Mouse (Mus musculus): ENCODE measurements around the gene Hsdl1.

Gene Hsdl1

DNA sequence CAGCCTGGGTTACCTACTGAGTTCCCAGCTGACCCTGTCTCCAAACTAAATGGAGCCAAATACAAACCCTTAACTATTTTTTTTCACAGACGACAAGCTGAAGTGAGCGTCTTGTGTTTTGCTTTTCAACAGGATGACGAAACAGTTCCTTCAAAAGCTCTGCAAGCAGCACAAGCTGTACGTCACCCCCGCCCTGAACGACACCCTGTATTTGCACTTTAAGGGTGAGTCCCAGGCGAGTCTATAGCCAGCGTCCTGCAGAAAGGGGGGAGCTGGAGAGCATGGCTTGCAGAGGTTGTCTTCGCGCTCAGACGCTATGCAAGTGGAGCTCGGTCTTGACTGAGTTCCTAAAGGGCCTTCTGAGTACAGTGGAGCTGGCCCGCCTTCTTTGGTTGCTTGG is 4.1 kb upstream of the Hsdl1 start:
- no peak for DNase-seq (ENCODE audit: low spot score)

DNA sequence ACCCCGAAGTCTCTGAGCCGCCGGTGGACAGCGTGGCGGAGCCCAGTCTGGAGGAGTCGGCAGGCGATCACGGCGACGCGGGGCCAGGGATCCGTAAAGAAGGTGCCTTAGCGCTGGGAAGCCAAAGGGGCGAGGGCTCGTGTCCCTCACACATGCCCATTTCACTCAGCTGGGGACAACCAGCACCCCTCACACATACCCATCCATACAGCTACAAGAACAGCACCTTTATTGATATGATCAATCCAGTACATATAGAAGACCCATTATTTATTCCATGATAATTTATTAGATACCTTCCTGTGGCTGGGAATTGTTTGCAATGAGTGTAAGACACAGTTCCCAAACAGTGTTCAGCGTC is 363 bp upstream of the Hsdl1 start:
- DNase-seq (ENCODE audit: low spot score) = no peak

DNA sequence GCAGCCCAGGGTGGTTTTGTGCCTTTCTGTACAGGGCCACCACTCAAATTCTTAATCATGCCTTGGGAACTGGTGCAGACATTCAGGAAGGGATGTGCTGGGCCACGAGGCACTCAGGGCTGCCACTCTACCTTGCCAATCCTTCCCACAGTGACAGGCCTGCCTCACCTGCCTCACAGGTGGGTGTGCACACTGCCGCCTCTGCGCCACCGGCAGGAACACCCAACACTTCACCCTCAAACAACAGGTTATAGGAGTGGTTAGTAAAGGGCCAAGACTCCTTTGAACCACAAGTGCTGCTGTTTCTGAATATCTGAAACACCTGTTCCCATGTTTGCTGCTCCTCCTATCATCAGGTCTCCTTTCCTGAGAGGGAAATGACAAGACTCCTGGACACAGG is 2.6 kb downstream of the Hsdl1 start:
- no peak for DNase-seq (ENCODE audit: low spot score)

DNA sequence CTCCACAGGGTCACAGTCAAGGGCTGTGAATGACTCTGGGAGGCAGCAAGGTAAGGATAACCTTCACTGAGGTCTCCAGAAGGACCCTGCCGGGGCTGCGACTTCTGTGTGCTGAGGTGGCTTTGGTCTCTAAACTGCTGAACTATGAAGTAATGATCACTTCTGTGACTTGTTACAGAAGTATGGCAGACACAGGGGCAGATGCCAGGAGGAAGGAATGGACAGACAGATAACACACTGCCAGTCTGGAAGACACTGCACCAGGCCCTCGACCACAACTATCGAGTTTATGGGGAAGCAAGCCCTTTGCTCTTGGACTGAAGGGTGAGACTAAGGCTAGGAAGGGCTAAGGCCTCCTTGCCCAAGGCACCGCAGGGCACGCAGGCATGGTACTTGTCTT is 3.8 kb downstream of the Hsdl1 start:
- DNase-seq (ENCODE audit: low spot score) = no peak

DNA sequence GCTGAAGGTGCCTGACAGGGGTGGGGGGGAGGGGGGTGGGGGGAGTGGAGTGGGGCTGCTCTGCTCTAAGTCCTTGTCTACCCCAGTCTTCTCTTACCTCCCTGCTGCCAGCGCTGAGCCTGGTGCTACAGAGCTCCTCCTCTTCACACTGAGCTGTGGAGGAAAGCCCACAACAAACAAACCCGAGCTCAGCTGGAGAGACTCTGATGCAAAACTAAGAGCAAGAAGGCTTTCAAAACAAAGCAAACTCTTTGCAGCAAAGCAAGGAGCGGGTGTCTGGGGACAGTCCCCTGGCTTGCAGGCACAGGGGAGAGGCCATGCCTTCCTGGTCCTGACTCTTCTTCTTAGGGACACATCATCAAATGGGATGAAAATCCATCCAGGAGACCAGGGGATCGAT is 5.1 kb downstream of the Hsdl1 start:
- DNase-seq (ENCODE audit: low spot score) = no peak

DNA sequence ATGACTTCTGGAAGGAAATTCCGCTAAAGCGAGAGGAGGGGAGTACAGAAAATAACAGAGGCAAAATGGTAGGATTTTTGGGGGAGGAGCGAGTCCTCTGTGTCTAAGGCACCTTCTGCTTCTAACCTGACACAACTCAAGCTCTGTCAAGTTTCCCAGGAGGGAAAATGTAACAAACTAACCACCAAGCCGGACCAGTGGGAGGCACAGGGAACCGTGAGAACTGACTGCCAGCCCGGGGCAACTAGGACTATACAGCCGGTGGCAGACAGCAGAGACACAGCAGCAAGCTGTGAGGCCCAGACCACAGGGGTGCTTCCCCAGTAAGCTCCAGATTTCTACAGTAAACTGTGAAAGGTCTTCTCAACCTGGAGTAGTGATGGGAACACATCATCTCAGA is 6.0 kb downstream of the Hsdl1 start:
- no peak for DNase-seq (ENCODE audit: low spot score)

DNA sequence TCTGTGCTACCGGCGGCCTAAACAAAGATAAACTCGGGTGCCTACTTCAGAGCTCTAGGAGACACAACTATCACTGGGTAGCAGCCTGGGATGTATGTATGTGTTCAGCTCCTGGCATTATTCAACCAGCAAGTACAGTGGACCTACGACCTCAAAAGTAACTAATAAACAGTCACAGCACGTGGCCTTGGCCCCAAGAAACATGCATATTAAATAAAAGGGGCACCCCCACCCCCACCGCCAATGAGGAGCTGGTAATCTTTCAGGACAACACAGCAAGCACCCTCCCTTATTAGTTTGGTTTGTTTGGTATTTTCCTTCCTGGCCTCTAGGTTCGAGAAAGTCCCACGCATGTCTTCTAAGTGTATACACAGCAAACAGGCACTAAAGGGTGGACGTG is 6.7 kb downstream of the Hsdl1 start:
- DNase-seq (ENCODE audit: low spot score) = no peak

DNA sequence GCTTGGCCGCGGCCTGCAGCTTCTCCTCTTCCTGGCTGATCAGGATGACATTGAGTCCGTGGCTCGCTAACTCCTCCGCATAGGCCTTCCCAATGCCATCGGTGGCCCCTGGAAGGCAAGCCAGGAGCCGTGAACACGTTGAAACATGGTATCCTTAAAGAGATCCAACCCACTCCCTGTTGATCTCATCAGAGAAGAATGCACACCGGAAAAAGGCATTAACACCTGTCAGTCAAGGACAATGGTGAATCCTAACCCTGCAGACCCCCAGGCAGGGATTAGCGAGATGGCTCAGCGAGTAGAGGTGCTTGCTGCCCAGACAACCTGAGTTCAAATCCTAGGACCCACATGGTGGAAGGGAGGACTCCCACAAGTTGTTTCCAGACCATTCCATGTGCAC is 8.6 kb downstream of the Hsdl1 start:
- no peak for DNase-seq (ENCODE audit: low spot score)

DNA sequence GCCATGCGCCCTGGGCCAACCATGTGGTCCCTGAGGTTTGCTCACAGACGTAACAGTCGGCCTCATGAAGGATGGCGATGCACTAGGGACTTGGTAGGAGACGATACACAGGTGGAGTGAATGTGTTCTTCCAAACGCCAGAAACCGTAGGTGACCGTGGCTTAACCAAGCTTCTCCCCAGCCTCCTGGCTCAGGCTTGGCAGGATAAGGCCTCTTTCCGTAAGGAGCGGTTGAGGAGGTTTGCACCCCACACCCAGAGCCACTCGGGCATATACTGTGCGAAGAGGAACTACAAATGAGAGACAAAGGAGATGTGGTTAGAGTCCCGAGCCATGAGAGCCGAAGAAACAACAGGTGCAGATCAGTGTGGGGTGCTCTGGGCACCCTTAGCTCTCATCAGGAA is 11.1 kb downstream of the Hsdl1 start:
- DNase-seq (ENCODE audit: low spot score) = no peak

DNA sequence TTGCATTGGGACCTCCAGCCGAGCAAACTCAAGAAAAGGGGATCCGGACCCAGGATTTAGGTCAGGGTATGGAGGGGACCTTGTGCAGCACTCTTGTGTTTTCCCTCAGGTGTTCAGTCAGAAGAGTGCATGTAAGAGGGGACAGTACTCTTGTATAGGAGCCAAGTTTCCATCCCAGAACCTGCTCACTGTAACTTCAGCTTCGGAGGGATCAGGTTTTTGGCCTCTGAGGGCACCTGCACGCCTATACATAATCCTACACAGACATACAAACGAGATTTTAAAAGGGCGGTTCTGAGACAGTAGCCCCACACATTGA is 15.6 kb downstream of the Hsdl1 start:
- no peak for DNase-seq (ENCODE audit: low spot score)

DNA sequence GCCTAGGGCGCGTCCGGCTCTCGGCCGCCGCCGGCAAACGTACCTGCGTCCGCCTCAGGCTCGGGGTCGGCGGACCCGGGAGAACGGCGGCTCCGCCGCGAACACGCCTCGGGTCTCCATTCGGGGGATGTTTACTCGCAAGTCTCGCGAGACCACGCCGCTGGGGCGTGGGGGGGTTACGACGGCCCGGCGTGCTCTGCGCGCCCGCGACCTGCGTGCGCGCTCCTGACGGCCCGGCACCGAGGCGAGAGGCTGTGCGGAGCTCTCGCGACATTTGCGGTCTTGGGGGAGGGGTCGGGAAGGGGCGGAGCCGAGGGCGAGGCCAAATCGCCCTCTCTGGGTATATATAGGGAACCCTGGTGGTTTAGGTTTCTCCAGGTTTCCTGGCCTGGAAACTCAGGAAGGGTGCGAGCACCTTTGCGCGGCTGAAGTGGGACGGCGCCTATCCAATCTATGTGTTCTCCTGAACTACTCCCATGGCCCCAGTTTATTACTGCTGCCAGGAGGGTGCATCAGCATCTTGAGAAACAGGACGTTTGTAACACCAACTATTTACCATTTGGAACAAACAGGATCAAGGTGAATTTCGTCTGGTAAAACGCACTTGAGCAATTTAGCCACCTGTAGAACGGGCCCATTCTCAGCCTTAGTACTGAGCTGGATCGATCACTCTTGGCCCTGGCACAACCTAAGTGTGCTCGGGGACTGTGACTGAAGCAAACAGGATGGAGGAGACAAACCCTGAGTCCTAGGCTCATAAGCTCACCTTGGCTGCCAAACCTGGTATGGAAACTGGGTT is 16.2 kb downstream of the Hsdl1 start, which contains the start of gene Mbtps1:
Gene Mbtps1, minus strand, starts transcription at position 133 of the 799 bp plus-strand sequence.
- peak; percentile 97 for DNase-seq (ENCODE audit: low spot score)

DNA sequence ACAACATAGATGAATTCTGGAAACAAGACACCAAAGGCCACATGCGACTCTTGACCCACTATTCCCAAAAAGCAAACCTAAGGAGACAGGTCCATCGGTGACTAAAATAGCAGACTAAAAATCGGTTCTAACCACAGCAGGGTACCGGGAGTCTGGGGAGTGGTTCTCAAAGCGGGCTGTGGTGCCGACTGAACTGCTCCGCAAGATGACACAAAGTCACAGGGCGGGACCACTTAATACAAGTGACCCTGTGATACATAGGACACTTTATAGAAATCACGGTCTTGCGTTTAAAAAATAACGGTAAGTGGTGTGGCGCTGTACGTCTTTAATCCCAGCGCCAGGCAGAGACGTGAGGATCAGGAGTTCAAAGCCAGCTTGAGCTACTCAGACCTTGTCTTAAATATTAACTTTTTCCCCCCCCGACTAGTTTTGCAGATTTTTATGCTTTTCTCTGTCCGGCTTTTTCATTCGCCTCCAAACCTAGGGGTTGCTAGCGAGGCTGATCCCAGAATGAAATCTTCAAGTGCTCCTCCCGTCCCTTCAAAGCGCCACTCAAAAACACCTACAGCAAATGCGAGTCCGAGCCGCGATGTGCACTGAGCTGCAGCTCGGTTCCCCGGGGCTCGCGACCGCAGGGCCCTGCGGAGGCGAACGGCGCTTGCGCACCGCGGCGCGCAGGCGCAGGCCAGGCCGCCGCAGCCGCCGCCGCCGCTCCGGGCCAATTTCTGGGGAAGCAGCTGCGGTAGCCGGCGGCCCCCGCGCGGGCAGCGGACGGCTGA is 17.0 kb downstream of the Hsdl1 start:
- peak; percentile 22 for DNase-seq (ENCODE audit: low spot score)

DNA sequence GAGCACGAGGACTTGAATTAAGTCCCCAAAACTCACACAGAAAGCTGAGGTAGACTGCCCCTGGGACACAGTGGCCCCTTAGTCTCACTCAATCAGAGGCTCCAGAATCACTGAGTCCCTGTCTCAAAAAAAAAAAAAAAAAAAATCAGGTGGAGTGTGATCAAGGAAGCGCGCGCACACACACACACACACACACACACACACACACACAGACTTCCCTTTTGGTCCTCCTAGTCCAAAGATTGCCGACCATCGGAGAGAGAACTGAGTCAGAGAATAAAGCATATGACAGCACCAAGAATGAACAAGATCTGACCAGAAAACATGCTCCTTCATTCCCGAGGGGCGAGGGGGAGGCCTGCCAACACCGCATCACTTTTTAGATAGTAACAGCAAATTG is 17.9 kb downstream of the Hsdl1 start:
- no peak for DNase-seq (ENCODE audit: low spot score)

DNA sequence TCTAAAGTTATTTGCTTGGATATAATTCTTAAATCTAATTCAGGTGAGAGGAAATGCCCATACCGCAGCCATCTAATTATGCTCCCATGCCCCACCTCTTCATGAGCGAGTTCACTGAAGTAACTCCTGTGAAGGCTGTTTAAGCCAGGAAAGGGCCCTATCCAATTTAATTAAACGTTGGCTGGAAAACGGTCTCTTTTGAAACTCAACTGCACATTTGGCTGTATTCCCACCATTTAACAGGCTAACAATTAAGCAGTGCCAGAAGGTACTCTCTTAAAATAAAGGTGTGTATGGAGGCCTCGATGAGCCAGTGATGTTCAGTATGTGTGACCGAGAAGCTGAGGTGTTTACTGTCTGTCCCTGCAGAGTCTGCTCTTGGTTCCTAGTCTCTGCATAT is 19.1 kb downstream of the Hsdl1 start:
- no peak for DNase-seq (ENCODE audit: low spot score)

DNA sequence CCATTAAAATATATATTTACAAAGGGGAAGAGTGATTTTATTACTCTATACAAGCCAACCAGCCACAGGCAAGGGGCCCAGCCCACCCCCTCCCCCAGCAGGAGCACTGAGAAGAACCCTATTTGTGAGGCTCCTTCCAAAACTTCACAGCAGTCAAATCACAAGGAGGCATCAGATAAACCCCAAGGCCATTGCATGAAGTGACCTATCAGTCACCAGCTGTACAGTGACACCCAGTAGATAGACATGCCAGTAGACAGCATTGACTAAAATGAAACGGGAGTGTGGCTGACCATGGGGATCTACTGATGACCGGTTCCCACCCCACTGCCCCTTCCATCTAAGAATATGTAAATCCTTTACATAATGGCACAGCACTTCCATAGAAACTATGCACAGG is 22.0 kb downstream of the Hsdl1 start:
- no peak for DNase-seq (ENCODE audit: low spot score)

DNA sequence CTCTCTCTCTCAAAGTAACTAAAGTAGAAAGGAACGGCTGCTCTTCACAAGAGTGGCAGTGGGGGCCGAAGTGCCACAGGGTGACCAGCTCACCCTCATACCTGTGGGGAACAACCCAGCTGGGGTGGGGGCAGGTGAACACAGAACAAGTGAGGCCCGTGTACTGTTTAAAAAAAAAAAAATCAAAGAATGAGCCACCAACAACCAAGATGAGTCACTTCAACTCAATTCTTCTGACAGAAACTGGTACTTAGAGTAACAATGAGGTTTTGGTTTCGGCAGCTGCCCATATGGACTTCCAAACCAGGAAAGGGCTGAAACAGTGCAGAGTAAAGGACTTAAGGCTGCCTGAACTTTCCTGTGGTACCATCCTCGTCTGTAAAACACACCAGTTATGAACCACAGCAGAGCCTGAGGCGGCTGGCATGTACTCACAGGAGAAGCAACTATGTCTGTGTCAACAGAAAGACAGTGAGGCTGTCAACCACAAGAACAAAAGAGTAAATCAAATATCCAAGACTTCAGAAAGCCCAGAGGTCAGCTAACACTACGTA is 26.3 kb downstream of the Hsdl1 start:
- no peak for DNase-seq (ENCODE audit: low spot score)

DNA sequence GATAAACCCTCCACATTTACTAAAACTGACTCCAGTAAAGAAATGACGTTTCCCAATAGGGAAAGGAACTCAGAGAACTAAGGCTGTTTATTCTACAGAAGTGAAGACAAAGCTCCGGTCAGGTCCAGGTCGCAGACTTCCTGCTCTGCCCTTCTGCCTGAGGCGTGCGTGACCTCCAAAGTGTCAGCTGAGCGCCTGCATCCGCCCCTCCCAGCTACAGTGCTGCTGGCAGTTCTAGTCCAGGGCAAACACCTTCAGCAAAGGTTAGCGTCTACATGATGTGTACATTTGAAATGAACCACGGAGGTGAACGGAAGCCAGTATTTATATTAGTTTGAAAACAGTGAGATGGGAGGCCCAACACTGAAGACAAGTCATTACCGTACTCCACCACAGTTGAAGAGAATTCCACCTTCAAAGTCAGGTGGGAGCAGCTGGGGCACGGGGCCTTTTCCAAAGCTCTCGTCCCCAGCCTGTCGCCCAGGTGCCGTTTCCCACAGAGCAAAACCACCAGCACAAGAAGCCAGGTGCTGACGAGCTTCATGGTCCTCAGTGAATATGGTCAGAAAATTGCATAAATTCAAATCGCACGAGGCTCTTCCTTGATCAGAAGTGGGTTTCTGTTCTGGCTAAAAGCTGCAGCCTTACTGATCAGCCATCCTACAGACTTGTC is 27.8 kb downstream of the Hsdl1 start:
- DNase-seq (ENCODE audit: low spot score) = no peak

DNA sequence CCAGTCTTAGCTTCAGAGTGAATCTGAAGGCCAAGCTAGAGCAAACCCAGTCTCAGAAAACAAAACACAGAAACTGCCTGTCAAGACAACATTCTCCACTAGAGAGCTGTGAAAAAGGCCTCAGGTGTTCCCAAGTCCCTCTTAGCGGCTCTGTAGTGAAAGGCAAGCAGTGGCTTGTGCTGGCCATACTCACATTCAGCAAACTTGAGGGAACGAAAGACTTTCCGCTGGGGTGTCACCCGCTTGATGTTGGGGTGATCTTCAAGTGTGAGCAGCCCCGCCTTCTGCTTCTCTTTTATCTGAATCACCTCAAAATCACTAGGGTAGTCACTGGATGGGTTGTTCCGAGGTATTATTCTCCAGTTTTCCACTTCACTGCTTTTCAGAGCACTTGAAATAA is 29.2 kb downstream of the Hsdl1 start:
- no peak for DNase-seq (ENCODE audit: low spot score)

DNA sequence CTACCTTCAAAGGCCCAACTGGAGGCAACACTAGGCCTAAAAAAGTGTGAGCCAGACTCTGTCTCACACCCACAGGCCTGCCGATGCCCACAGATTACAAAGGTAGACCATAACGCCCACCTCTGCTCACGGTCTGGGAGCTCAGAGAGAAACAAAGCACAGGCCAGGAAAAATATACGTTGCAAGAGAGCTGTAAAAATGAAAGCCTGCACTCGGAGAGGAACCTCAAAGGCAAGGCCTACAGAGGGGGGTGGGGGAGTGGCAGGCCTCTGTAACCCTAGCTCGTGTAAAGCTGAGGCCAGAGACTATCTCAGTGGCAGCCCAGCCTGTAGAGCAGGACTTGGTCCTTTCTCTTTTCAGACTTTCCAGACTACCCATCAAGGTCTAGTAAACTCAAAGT is 29.8 kb downstream of the Hsdl1 start:
- DNase-seq (ENCODE audit: low spot score) = no peak

DNA sequence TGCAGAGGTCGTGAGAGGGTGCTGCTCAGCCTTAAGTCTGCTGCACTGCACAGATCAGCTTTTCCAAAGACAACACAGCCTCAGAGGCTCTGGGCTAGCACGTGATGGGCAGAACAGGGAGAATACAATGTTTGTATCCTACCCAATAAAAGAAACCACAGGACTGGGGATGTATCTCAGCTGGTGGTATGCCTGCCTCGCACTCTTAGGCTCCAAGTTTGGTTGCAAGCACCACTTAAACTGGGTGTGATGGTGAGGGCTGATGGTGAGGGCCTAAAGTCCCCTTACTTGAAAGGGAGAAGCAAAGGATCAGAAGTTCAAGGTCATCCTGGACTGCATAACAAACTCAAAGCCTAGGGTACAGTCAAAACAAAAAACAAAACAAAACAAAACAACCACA is 30.4 kb downstream of the Hsdl1 start:
- no peak for DNase-seq (ENCODE audit: low spot score)

DNA sequence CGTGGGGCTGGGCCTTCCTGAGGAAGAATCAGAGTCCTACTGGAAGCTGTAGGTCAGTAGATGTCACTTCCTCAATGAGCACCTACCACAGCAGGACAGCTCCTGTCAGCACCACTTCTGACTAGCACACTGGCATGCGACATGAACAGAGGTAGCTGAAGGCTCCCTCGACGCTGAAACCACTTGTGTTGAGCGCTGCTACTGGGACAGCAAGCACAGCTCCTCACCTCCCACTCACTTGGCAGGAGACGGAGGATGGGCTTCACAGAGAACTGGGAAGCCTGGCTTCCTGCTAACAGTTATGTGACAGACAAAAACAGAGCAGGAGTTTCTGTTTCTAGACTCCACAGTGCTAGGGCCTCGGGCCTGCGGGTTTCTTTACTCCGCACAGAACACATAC is 43.0 kb downstream of the Hsdl1 start:
- DNase-seq (ENCODE audit: low spot score) = no peak

DNA sequence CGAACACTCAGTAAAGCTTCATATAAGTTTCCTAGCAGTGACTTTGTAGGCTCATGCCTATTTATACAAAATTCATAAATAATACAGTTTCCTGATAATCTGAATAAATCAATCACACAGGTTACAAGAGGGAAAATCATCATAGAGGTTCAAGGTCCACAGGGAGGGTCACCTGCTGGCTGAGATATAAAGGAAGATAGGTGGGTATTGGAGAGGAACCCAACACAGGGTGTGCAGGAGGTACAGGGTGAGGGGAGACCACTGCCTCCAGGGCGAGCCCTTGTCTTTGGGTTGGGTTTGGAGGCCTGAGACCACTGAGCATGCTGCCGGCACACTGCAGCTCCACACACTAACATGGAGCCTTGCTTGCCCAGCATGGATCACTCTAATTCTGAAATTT is 43.6 kb downstream of the Hsdl1 start:
- DNase-seq (ENCODE audit: low spot score) = no peak

DNA sequence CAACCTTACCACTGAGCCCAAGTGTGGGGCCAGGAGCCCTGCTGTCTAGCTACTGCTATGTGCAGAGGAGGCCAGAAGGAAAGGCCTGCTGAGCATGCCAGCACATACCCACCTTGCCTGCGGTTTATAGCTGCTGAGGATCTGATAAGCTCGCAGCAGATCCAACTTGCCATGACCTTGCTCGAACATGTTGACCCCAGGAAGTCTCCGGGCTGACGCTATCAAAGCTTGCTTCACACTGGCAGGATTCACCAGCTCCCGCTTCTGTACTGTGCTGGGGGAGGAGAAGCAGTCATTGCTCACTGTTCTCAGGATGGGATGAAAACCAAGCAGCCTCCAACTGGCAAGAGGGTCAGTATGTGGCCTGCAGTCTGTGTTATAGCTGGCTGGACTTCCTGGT is 44.0 kb downstream of the Hsdl1 start:
- DNase-seq (ENCODE audit: low spot score) = no peak
